Mouse (Mus musculus) heart, embryonic 13.5 days (tissue): ENCODE measurements at regions not wholly inside any gene's neighbourhood (a gene's known extent, or its start where the extent isn't known, plus 50 kb on each side); places are given as distances from the start of the nearest gene placed in this dataset.
"Not testable (repeated sequence)": the region's sequence is repeated elsewhere in the genome, so short reads cannot be mapped to it uniquely, and the experiment has no call there.

Experiments used
- ATAC-seq: fragments of 200-750 bp; cut with Nextera tagmentation; 2 replicates; pipeline ENCODE4 v1.8.0; 2017; ENCODE audit warnings: moderate TSS enrichment; ENCODE audit not compliant: insufficient number of reproducible peaks, low FRiP score, low TSS enrichment; ENCODE audit errors: extremely low read depth
- H3K27ac ChIP-seq: fragments of 300-500 bp; sonication (generic); replicated peaks from 2 replicates; pipeline ENCODE4 v1.5.1; 2015; ENCODE audit warnings: moderate library complexity, mild to moderate bottlenecking, inconsistent platforms
- H3K27me3 ChIP-seq: fragments of 300-500 bp; sonication (generic); replicated peaks from 2 replicates; pipeline ENCODE4 v1.6.1; 2015; ENCODE audit warnings: mild to moderate bottlenecking, inconsistent platforms
- H3K36me3 ChIP-seq: fragments of 300-500 bp; sonication (generic); 2 replicates; pipeline ENCODE4 v1.6.1; 2015; ENCODE audit warnings: mild to moderate bottlenecking, inconsistent platforms
- H3K4me1 ChIP-seq: fragments of 300-500 bp; sonication (generic); 2 replicates; pipeline ENCODE4 v1.6.1; 2015; ENCODE audit warnings: inconsistent platforms
- H3K4me2 ChIP-seq: fragments of 300-500 bp; sonication (generic); 2 replicates; pipeline ENCODE4 v1.6.1; 2015; ENCODE audit warnings: inconsistent platforms, mild to moderate bottlenecking, moderate library complexity
- H3K4me3 ChIP-seq: fragments of 300-500 bp; sonication (generic); 2 replicates; pipeline ENCODE4 v1.5.1; 2015; ENCODE audit warnings: moderate library complexity, mild to moderate bottlenecking, inconsistent platforms
- H3K9ac ChIP-seq: fragments of 300-500 bp; sonication (generic); 2 replicates; pipeline ENCODE4 v1.6.1; 2015; ENCODE audit warnings: inconsistent platforms, mild to moderate bottlenecking, moderate library complexity
- H3K9me3 ChIP-seq: fragments of 300-500 bp; sonication (generic); 2 replicates; pipeline ENCODE4 v1.6.1; 2016; ENCODE audit warnings: inconsistent platforms
- WGBS: fragments of 180-500 bp; shearing (Covaris S2); methylation state at CpG from one replicate; pipeline ENCODE4 v1.1.7; 2015; ENCODE audit warnings: mixed read lengths; 5-methylcytosine and 5-hydroxymethylcytosine counted together

- Histone ChIP-seq H3K9ac (no peak overlapping the region), H3K27ac (no peak overlapping the region), H3K4me1 (peaks cover 10% of the 10 kb centered on the region; the same call in 1 of the 2 replicates), H3K4me3 (no peak overlapping the region), H3K27me3 (no peaks in the 10 kb centered on the region), H3K4me2 (no peak overlapping the region), H3K36me3 (no peaks in the 10 kb centered on the region), H3K9me3 (no peaks in the 10 kb centered on the region)
- 59% methylated on average over 10 of the region's 10 CpGs for WGBS
- ATAC-seq: no peak
These were observed 239.2 kb upstream of the 1700012A03Rik start for GRCm38 (mm10) chr6:31810602-31811512.

- not testable (repeated sequence) for H3K36me3 ChIP-seq
These were observed 240.7 kb upstream of the Podxl start for GRCm38 (mm10) chr6:31804468-31804867.

GRCm38 (mm10) chr6:31803222-31803621, 239.4 kb upstream of the Podxl start:
- 67% methylated on average over 12 of the region's 24 CpGs for WGBS
- not testable (repeated sequence) for H3K27ac ChIP-seq, H3K36me3 ChIP-seq, H3K9me3 ChIP-seq, H3K4me3 ChIP-seq, H3K4me2 ChIP-seq, ATAC-seq, H3K27me3 ChIP-seq, H3K4me1 ChIP-seq, H3K9ac ChIP-seq

More at GRCm38 (mm10) chr6:31804468-31804867, 240.7 kb upstream of the Podxl start:
- not testable (repeated sequence) for H3K9me3 ChIP-seq, H3K4me1 ChIP-seq, H3K27ac ChIP-seq, H3K4me2 ChIP-seq, H3K9ac ChIP-seq, ATAC-seq, H3K4me3 ChIP-seq, H3K27me3 ChIP-seq
- WGBS: 71% methylated on average over 6 of the region's 10 CpGs

- no peak overlapping the region for H3K9ac ChIP-seq
- no peak overlapping the region for H3K4me3 ChIP-seq
- no peak for ATAC-seq
- 78% methylated on average over 7 of the region's 7 CpGs for WGBS
- H3K9me3 ChIP-seq: 0 out of 2 replicates have a peak, but pooled peaks cover 3% of the 10 kb centered on the region
- H3K27me3 ChIP-seq: no peaks in the 10 kb centered on the region
- H3K27ac ChIP-seq: no peak overlapping the region
- H3K36me3 ChIP-seq: no peaks in the 10 kb centered on the region
- no peaks in the 10 kb centered on the region for H3K4me1 ChIP-seq
- no peak overlapping the region for H3K4me2 ChIP-seq
These were observed 227.8 kb upstream of the Podxl start for GRCm38 (mm10) chr6:31791547-31791946.

- Histone ChIP-seq H3K27me3 (no peaks in the 10 kb centered on the region), H3K27ac (no peak overlapping the region), H3K4me3 (no peak overlapping the region), H3K9ac (no peak overlapping the region), H3K4me1 (no peaks in the 10 kb centered on the region), H3K4me2 (no peak overlapping the region), H3K9me3 (0 out of 2 replicates have a peak, but pooled peaks cover 3% of the 10 kb centered on the region), H3K36me3 (no peaks in the 10 kb centered on the region)
- 59% methylated on average over 2 of the region's 2 CpGs for WGBS
- ATAC-seq: no peak
These were observed 227.1 kb upstream of the Podxl start for GRCm38 (mm10) chr6:31790906-31791305.

- Histone ChIP-seq H3K27me3 (no peaks in the 10 kb centered on the region), H3K27ac (no peak overlapping the region), H3K9ac (no peak overlapping the region), H3K4me1 (no peaks in the 10 kb centered on the region), H3K4me2 (no peak overlapping the region), H3K4me3 (no peak overlapping the region), H3K36me3 (no peaks in the 10 kb centered on the region), H3K9me3 (no peaks in the 10 kb centered on the region)
- 39% methylated on average over 3 of the region's 3 CpGs for WGBS
- ATAC-seq: no peak
These were observed 213.1 kb upstream of the Podxl start for GRCm38 (mm10) chr6:31776841-31777240.

- no peaks in the 10 kb centered on the region for H3K9me3 ChIP-seq
- H3K9ac ChIP-seq: no peak overlapping the region
- H3K27ac ChIP-seq: no peak overlapping the region
- no peaks in the 10 kb centered on the region for H3K27me3 ChIP-seq
- ATAC-seq: no peak
- no peak overlapping the region for H3K4me2 ChIP-seq
- no peak overlapping the region for H3K4me3 ChIP-seq
- no peaks in the 10 kb centered on the region for H3K36me3 ChIP-seq
- WGBS: 84% methylated on average over 2 of the region's 2 CpGs
- no peaks in the 10 kb centered on the region for H3K4me1 ChIP-seq
These were observed 208.1 kb upstream of the Podxl start for GRCm38 (mm10) chr6:31771916-31772315.

DNA sequence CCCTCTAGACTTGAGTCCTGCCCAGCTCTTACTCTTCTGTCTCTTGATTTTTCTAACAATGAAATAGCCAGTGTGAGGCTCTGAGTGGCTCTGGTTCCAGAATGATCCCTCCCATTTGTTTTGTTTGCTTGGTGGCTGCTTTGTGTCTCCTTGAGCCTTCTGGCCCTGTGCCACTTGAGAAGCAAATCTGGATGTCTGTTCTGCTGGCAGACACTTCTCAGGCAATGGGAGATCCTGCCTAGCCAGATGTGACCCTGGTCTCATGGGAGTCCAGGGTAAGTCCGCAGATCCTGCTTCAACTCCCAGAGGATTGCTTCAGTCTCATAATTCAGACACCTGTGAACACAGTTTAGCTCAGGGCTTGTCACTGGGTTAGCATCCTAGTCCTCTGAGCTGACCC, 181.8 kb upstream of the Podxl start:
- ATAC-seq: no peak
- no peak overlapping the region for H3K4me2 ChIP-seq
- no peak overlapping the region for H3K27ac ChIP-seq
- no peaks in the 10 kb centered on the region for H3K36me3 ChIP-seq
- no peaks in the 10 kb centered on the region for H3K4me1 ChIP-seq
- H3K4me3 ChIP-seq: no peak overlapping the region
- 61% methylated on average over 1 of the region's 1 CpGs for WGBS
- no peaks in the 10 kb centered on the region for H3K9me3 ChIP-seq
- 0 out of 2 replicates have a peak, but pooled peaks cover 6% of the 10 kb centered on the region for H3K27me3 ChIP-seq
- no peak overlapping the region for H3K9ac ChIP-seq

DNA sequence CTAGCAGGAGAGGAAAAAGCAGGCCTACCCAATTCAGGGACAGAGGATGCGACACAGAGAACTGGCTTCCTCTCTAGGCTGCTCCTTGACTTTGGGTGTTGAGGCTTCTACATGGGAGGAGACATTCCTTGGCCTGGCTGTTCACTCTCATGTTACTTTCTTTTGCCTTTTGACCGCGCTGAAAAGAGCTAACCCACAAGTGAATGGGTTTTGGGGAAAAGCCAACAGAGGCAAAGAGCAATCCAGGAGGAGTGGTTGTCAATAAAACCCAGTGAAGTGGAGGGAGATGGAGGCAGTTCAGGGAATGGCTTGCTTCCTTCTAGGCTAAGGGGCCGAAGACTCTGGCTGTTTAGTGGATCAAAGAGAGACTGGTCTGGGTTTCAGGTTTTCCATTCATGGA, 167.6 kb upstream of the Podxl start:
- Histone ChIP-seq H3K27me3 (0 out of 2 replicates have a peak, but pooled peaks cover 3% of the 10 kb centered on the region), H3K4me2 (no peak overlapping the region), H3K4me1 (no peaks in the 10 kb centered on the region), H3K9ac (no peak overlapping the region), H3K36me3 (no peaks in the 10 kb centered on the region), H3K4me3 (no peak overlapping the region), H3K9me3 (no peaks in the 10 kb centered on the region), H3K27ac (no peak overlapping the region)
- WGBS: 75% methylated on average over 4 of the region's 4 CpGs
- no peak for ATAC-seq

- Histone ChIP-seq H3K9me3 (no peaks in the 10 kb centered on the region), H3K36me3 (no peaks in the 10 kb centered on the region), H3K27ac (no peak overlapping the region), H3K4me3 (no peak overlapping the region), H3K27me3 (peaks cover 3% of the 10 kb centered on the region; the same call in 1 of the 2 replicates), H3K4me2 (no peak overlapping the region), H3K4me1 (no peaks in the 10 kb centered on the region), H3K9ac (no peak overlapping the region)
- no peak for ATAC-seq
- 66% methylated on average over 9 of the region's 9 CpGs for WGBS
These were observed 155.8 kb upstream of the Podxl start for GRCm38 (mm10) chr6:31719614-31720013.

GRCm38 (mm10) chr6:31718843-31719242, 155.1 kb upstream of the Podxl start:
- ATAC-seq: no peak
- Histone ChIP-seq H3K4me1 (no peaks in the 10 kb centered on the region), H3K9me3 (no peaks in the 10 kb centered on the region), H3K4me2 (no peak overlapping the region), H3K4me3 (no peak overlapping the region), H3K27me3 (peaks cover 3% of the 10 kb centered on the region; the same call in 1 of the 2 replicates), H3K27ac (no peak overlapping the region), H3K36me3 (no peaks in the 10 kb centered on the region), H3K9ac (no peak overlapping the region)
- WGBS: 34% methylated on average over 4 of the region's 4 CpGs

DNA sequence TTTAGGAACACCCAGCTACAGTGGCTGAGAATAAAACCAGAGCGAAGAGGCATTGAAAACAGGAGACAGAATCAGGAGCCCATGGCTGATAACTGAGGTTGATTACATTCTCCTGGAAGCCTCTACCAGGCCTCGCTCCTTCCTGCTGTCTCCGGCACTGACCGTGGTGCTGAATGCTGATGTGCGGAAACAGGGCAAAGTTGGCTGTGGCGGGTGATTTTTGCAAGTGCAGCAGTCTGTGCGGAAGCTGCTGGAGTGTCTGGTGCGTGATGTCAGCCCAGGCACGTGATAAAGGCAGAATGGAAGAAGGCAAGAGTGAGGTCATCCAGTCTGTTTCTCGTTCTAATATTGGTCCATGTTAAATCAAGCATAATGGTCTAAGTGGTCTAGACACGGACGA, 153.8 kb upstream of the Podxl start:
- no peaks in the 10 kb centered on the region for H3K9me3 ChIP-seq
- H3K4me3 ChIP-seq: no peak overlapping the region
- 18% methylated on average over 12 of the region's 12 CpGs for WGBS
- no peaks in the 10 kb centered on the region for H3K4me1 ChIP-seq
- no peak overlapping the region for H3K9ac ChIP-seq
- no peak for ATAC-seq
- no peaks in the 10 kb centered on the region for H3K36me3 ChIP-seq
- no peak overlapping the region for H3K4me2 ChIP-seq
- H3K27ac ChIP-seq: no peak overlapping the region
- H3K27me3 ChIP-seq: peaks cover 3% of the 10 kb centered on the region; the same call in 1 of the 2 replicates
